Mouse (Mus musculus): ENCODE results near the gene Hpgd. TPM values are rescaled to one million over a fixed set of nuclear protein-coding genes. Genes with fewer than 3 reads are reported as not detected.
"Not testable (repeated sequence)": the region's sequence is repeated elsewhere in the genome, so short reads cannot be mapped to it uniquely, and the experiment has no call there.

Hpgd gene
- 28.3 and 28.6 TPM in 2 replicates for polyA plus RNA-seq (2015; fragmentation: Nextera tagmentation; extraction: Ambion mirVana)

DNA sequence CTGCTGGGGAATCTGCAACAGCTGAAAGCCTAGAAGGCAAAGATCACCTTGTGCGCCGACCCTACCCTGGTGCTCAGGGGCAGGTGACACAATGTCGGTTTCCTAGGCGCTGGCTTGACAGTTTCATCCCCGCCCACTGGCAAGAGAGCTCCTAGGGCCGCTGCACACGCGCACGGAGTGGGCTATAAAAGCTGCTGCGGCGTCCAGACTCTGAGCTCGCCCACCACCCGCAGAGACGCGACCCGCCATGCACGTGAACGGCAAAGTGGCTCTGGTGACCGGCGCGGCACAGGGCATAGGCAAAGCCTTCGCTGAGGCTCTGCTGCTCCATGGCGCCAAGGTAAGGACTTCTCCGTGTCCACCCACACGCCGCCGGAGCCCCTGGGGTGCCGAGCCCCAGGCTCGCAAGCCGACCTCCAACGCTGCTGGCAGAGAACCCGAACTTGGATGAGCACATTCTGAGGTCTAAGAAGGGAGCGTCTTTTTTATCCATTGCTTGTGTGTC is at the start of gene Hpgd:
TSS of gene Hpgd (plus strand) at position 213 of the 505 bp plus-strand sequence.
- under 1% methylated on average over 33 of the region's 33 CpGs for WGBS
- H3K4me2 ChIP-seq (ENCODE audit: low read depth, low read length), result peak within 1 kb of the TSS; percentile 67
- peak within 1 kb of the TSS; percentile 73 for H3K27ac ChIP-seq (ENCODE audit: low read length)
- H3K27me3 ChIP-seq (replicated peaks; ENCODE audit: control insufficient read depth, insufficient read depth, low read length), result no peaks in the 10 kb centered on the region
- no peaks in the 10 kb centered on the region for H3K36me3 ChIP-seq (ENCODE audit: control insufficient read depth, insufficient read depth, low read length)
- H3K9ac ChIP-seq (ENCODE audit: low read depth, low read length), result peak within 1 kb of the TSS; percentile 83
- peaks cover 10% of the 10 kb centered on the region; the same call in 1 of the 2 replicates for H3K4me1 ChIP-seq (ENCODE audit: control insufficient read depth, insufficient read depth, low read length)
- peak within 1 kb of the TSS; percentile 64 for H3K4me3 ChIP-seq (ENCODE audit: low read length)
- peak; percentile 97 for ATAC-seq
- H3K9me3 ChIP-seq (ENCODE audit: control insufficient read depth, low read length), result no peaks in the 10 kb centered on the region

DNA sequence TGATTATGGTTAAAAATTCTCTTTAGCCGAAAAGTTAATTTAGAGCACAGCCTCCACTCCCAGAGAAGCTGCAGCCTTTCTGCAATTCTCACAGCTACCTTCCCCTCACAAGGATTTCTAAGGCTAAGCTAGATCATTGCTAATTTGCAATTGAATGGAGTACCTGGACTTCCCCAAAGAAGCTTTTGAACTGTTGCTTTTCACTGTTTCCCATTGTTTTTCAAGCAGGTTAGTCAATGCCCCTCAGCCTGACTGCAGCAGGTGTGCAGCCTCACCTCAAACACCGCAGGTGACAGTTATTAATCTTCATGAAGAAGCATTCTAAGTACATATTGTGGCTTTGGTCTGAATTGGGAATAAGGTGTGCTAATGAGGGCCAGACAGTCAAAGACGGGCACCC is 42.7 kb upstream of the Hpgd start:
- not testable (repeated sequence) for ATAC-seq; H3K9me3 ChIP-seq (ENCODE audit: control insufficient read depth, low read length); H3K27me3 ChIP-seq (replicated peaks; ENCODE audit: control insufficient read depth, insufficient read depth, low read length); H3K4me2 ChIP-seq (ENCODE audit: low read depth, low read length); H3K9ac ChIP-seq (ENCODE audit: low read depth, low read length); H3K4me1 ChIP-seq (ENCODE audit: control insufficient read depth, insufficient read depth, low read length); H3K4me3 ChIP-seq (ENCODE audit: low read length); H3K36me3 ChIP-seq (ENCODE audit: control insufficient read depth, insufficient read depth, low read length); H3K27ac ChIP-seq (ENCODE audit: low read length)
- 75% methylated on average over 3 of the region's 3 CpGs for WGBS

DNA sequence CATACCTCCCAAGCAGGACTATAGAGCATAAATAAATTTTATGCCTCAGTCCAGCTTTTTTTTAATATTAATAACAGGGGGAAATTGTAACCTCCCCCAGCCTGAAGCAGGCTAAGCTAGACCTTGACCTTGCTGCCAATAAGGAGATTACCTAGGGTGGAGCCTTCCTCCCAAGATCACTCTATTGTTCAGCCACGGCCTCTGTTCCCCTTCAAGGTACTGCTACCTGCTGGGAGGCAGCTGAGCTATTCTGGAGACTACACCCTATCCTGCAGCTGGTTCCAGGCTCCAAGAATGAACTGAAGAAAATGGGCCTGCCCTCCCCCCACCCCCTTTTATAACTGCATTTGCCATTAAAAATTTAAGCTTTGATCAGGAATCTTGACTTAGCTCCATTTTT is 42.1 kb upstream of the Hpgd start:
- Histone ChIP-seq H3K9me3 (ENCODE audit: control insufficient read depth, low read length) (no peaks in the 10 kb centered on the region), H3K36me3 (ENCODE audit: control insufficient read depth, insufficient read depth, low read length) (no peaks in the 10 kb centered on the region), H3K4me3 (ENCODE audit: low read length) (no peak overlapping the region), H3K9ac (ENCODE audit: low read depth, low read length) (no peak overlapping the region), H3K4me2 (ENCODE audit: low read depth, low read length) (no peak overlapping the region), H3K27ac (ENCODE audit: low read length) (no peak overlapping the region), H3K4me1 (ENCODE audit: control insufficient read depth, insufficient read depth, low read length) (no peaks in the 10 kb centered on the region), H3K27me3 (replicated peaks; ENCODE audit: control insufficient read depth, insufficient read depth, low read length) (no peaks in the 10 kb centered on the region)
- 63% methylated on average over 1 of the region's 1 CpGs for WGBS
- no peak for ATAC-seq

DNA sequence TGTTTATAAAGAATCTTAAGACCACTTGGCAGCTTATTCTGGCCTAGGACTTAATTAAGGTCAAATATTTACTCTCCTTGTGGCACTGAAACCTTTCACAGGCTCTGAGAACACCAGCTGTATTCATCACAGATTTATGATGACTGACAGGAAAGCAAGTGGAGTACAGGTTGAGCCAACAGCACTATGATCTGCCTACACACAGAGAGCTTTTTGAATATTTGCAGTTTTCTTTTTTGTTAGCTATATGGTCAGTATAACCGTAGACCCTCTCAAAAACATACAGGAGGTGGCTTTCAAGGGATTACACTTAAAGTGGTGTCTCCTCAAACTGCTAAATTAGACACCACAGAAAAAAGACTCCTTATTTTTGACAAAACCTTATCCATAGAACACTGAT is 33.2 kb upstream of the Hpgd start:
- no peak for ATAC-seq
- no peak overlapping the region for H3K4me2 ChIP-seq (ENCODE audit: low read depth, low read length)
- H3K4me3 ChIP-seq (ENCODE audit: low read length), result no peak overlapping the region
- H3K9ac ChIP-seq (ENCODE audit: low read depth, low read length), result no peak overlapping the region
- H3K9me3 ChIP-seq (ENCODE audit: control insufficient read depth, low read length), result no peaks in the 10 kb centered on the region
- H3K36me3 ChIP-seq (ENCODE audit: control insufficient read depth, insufficient read depth, low read length), result no peaks in the 10 kb centered on the region
- WGBS, result 56% methylated on average over 1 of the region's 1 CpGs
- H3K4me1 ChIP-seq (ENCODE audit: control insufficient read depth, insufficient read depth, low read length), result no peaks in the 10 kb centered on the region
- no peaks in the 10 kb centered on the region for H3K27me3 ChIP-seq (replicated peaks; ENCODE audit: control insufficient read depth, insufficient read depth, low read length)
- no peak overlapping the region for H3K27ac ChIP-seq (ENCODE audit: low read length)

DNA sequence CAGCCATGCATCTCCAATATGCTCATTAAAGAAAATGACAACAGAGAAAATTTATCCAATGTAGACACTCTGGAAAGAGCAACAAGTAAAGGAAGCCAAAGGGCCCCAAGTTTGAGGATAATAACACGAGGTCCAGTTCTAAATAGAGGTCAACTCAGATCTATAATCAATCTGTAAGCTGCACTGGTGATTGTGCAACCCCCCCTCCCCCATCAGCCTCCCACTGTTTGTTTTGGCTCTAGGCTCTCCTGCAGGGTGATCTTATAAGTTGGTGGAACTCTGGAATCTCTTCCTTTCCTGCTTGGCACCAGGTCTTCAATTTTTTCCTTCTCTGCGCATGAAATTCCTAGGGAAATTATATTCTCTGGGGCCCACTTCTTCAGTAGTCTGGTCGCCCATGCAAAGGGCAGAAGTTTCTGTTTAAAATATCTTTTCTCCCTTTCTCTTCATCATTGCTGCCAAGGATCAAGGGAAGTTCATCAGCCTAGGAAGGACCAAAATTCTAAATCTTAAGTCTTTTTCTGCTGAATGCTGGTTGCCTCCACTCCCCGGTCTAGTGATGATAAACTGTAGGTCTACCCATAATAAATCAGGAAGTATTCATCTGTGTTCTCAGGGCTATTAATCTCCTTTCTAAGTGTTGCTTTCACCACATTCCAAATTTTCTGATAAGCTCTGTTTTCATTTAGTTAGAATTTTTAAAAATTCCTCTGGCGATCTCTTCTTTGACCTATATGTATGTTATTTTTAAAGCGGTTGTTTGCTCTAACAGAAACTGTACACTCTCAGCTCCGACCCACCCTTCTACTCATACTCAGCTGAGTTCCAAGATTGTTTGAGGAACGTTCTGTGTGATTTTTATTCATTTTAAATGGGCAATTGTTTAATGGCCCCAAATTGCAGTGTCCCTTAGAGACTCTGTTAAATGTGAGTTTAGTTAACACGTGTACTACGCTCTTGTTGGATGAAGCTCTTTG is 24.4 kb upstream of the Hpgd start:
- Histone ChIP-seq H3K36me3 (ENCODE audit: control insufficient read depth, insufficient read depth, low read length) (no peaks in the 10 kb centered on the region), H3K27me3 (replicated peaks; ENCODE audit: control insufficient read depth, insufficient read depth, low read length) (no peaks in the 10 kb centered on the region), H3K4me1 (ENCODE audit: control insufficient read depth, insufficient read depth, low read length) (no peaks in the 10 kb centered on the region), H3K9ac (ENCODE audit: low read depth, low read length) (no peak overlapping the region), H3K4me3 (ENCODE audit: low read length) (no peak overlapping the region), H3K27ac (ENCODE audit: low read length) (no peak overlapping the region), H3K4me2 (ENCODE audit: low read depth, low read length) (no peak overlapping the region), H3K9me3 (ENCODE audit: control insufficient read depth, low read length) (no peaks in the 10 kb centered on the region)
- ATAC-seq, result peak; percentile 64
- WGBS, result 50% methylated on average over 10 of the region's 10 CpGs

DNA sequence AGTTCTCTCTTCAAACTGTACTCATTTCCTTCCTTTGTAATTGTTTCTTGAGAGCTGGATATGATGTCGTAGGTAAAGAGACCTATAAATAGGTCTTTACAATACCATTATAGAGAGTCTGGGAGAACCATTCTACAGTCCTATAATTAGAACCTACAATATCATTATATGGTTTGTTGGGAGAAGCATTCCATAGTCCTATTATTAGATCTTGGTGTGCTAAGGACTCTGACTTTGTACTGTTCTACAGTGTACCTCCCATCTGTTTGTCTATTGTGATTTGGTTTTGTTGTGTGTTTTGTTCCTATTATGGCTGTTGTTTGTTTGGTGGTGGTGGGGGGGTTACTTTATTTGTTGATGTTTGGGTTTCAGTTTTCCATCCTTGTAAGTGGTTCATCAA is 21.5 kb upstream of the Hpgd start:
- Histone ChIP-seq H3K4me3 (ENCODE audit: low read length) (no peak overlapping the region), H3K4me2 (ENCODE audit: low read depth, low read length) (no peak overlapping the region), H3K9ac (ENCODE audit: low read depth, low read length) (no peak overlapping the region), H3K27ac (ENCODE audit: low read length) (no peak overlapping the region), H3K4me1 (ENCODE audit: control insufficient read depth, insufficient read depth, low read length) (no peaks in the 10 kb centered on the region), H3K36me3 (ENCODE audit: control insufficient read depth, insufficient read depth, low read length) (no peaks in the 10 kb centered on the region), H3K9me3 (ENCODE audit: control insufficient read depth, low read length) (no peaks in the 10 kb centered on the region), H3K27me3 (replicated peaks; ENCODE audit: control insufficient read depth, insufficient read depth, low read length) (no peaks in the 10 kb centered on the region)
- WGBS, result 71% methylated on average over 1 of the region's 1 CpGs
- 0 out of 2 replicates have a peak, but pooled peaks have one; percentile 17 for ATAC-seq

DNA sequence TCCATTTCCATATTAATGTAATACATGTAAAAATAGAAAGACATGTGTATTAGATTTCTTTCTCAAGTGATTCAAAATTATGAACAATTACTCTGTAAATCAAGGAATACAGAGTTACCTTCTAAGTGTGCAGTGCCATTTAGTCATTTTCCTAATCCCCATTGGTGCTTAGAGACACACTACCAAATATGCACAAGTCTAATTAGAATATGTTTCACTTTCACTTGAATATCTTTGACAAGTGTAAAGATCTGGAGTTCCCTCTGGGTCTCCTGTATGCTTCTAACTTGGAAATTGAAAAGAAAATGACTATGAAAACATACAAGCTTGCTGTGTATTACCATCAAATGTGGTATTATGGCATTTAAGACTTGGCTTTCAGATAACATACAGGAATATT is 19.1 kb upstream of the Hpgd start:
- no peaks in the 10 kb centered on the region for H3K4me1 ChIP-seq (ENCODE audit: control insufficient read depth, insufficient read depth, low read length)
- no peaks in the 10 kb centered on the region for H3K27me3 ChIP-seq (replicated peaks; ENCODE audit: control insufficient read depth, insufficient read depth, low read length)
- H3K27ac ChIP-seq (ENCODE audit: low read length), result no peak overlapping the region
- H3K4me2 ChIP-seq (ENCODE audit: low read depth, low read length), result no peak overlapping the region
- H3K36me3 ChIP-seq (ENCODE audit: control insufficient read depth, insufficient read depth, low read length), result no peaks in the 10 kb centered on the region
- no peak overlapping the region for H3K9ac ChIP-seq (ENCODE audit: low read depth, low read length)
- ATAC-seq, result no peak
- no peaks in the 10 kb centered on the region for H3K9me3 ChIP-seq (ENCODE audit: control insufficient read depth, low read length)
- H3K4me3 ChIP-seq (ENCODE audit: low read length), result no peak overlapping the region

DNA sequence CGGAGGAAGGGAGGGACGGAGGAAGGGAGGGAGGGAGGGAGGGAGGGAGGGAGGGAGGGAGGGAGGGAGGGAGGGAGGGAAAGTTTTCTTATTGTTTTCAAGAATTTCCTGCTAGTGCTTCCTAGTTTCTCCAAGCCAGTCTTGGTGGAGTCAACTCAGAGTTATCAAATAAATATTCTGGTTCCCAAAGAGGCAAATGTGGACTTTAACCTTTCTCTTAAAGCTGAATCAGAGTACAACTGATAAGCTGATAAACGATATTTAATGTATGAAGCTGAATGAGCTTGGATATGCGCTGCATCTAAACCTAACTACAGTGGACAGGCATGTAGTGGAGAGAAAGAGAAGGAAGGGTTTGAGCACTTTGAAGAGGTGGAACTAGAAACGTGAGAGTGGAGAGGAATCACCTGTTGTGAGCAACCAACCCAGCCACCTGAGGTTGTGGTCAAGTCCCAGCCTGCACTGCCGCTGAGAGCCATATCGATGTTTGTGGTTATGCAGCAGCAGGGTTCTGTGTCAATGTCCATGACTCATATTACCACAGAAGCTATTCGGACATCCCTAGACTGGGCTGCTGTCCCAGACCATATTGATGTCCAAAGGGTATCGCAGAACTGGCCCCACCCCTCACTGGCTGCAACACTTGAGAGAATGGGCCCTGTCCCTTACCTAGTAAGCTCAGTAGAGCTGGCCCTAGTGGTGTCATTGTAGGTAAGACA is 16.4 kb upstream of the Hpgd start:
- no peak overlapping the region for H3K9ac ChIP-seq (ENCODE audit: low read depth, low read length)
- H3K4me1 ChIP-seq (ENCODE audit: control insufficient read depth, insufficient read depth, low read length), result no peaks in the 10 kb centered on the region
- no peak overlapping the region for H3K4me2 ChIP-seq (ENCODE audit: low read depth, low read length)
- no peak overlapping the region for H3K4me3 ChIP-seq (ENCODE audit: low read length)
- WGBS, result 76% methylated on average over 7 of the region's 9 CpGs
- no peak overlapping the region for H3K27ac ChIP-seq (ENCODE audit: low read length)
- H3K27me3 ChIP-seq (replicated peaks; ENCODE audit: control insufficient read depth, insufficient read depth, low read length), result no peaks in the 10 kb centered on the region
- no peaks in the 10 kb centered on the region for H3K36me3 ChIP-seq (ENCODE audit: control insufficient read depth, insufficient read depth, low read length)
- H3K9me3 ChIP-seq (ENCODE audit: control insufficient read depth, low read length), result no peaks in the 10 kb centered on the region
- peak; percentile 87 for ATAC-seq

DNA sequence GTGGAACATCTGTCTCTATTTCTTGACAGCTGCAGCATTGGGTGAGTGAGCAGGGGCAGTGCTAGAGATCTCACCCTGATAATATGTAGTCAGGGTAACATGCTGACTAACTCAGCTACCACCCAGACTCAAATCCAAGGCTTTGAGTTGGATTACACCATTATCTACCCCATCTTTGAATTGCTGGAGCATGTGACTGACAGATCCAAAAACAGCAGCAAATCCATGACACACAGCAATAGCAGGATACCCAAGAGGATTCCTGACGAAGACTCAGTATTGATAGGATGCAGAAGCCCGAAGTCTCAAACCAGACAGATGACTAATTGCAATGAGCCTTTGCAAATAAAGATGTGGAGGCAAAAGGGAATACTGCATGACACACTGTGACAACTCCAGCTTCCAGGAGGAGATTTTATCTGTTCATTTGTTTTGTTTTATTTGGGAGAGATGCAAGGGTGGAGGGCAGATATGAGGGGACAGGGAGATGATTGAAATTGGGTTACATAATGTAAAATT is 15.8 kb upstream of the Hpgd start:
- Histone ChIP-seq H3K9me3 (ENCODE audit: control insufficient read depth, low read length) (no peaks in the 10 kb centered on the region), H3K27ac (ENCODE audit: low read length) (no peak overlapping the region), H3K9ac (ENCODE audit: low read depth, low read length) (no peak overlapping the region), H3K4me3 (ENCODE audit: low read length) (no peak overlapping the region), H3K36me3 (ENCODE audit: control insufficient read depth, insufficient read depth, low read length) (no peaks in the 10 kb centered on the region), H3K4me2 (ENCODE audit: low read depth, low read length) (no peak overlapping the region), H3K27me3 (replicated peaks; ENCODE audit: control insufficient read depth, insufficient read depth, low read length) (no peaks in the 10 kb centered on the region), H3K4me1 (ENCODE audit: control insufficient read depth, insufficient read depth, low read length) (no peaks in the 10 kb centered on the region)
- 75% methylated on average over 2 of the region's 2 CpGs for WGBS
- no peak; the same call in 1 of the 2 replicates for ATAC-seq
